Mouse (Mus musculus): ENCODE data around the gene Sp9. TPM values are rescaled to one million over a fixed set of nuclear protein-coding genes. Genes with fewer than 3 reads are reported as not detected.

The Sp9 gene
- total and polyA plus RNA-seq, 2 experiments from 2014 or later, result 9.8 to 18.1 TPM

DNA sequence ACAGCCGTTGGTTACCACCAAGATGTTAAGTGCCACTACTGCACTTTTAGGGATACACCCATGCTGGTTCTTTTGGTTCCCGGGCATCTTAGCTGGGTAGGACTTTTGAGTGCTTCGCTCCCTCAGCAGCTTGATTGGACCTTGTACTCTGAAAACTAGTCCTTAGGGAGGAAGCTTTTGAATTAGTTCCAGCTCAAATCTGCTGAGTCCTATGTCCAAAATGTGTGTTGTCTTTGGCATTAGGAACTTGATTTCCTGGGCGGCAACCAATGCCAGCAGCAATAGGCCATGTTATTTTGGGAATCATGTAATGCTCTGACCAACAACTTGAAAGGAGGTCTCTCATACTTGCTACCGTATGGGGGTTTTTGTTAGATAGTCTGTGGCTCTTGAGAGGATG lies 54.1 kb downstream of the Sp9 start:
- H3K4me3 ChIP-seq (ENCODE audit: low read depth, low read length), result no peak overlapping the region

More for the DNA sequence above, 54.1 kb downstream of the Sp9 start:
- Histone ChIP-seq H3K36me3 (ENCODE audit: insufficient read depth) (no peaks in the 10 kb centered on the region), H3K4me2 (ENCODE audit: low read depth) (no peak overlapping the region), H3K27ac (ENCODE audit: low read depth, low read length) (no peak overlapping the region), H3K9ac (no peak overlapping the region), H3K27me3 (ENCODE audit: insufficient read depth, low read length) (no peaks in the 10 kb centered on the region), H3K4me1 (ENCODE audit: insufficient read depth) (no peaks in the 10 kb centered on the region), H3K9me3 (ENCODE audit: low read length) (no peaks in the 10 kb centered on the region)
- 91% methylated on average over 5 of the region's 5 CpGs for WGBS
- ATAC-seq (no peak), DNase-seq (no peak)
- no peak for TF ChIP-seq CTCF (IDR thresholded peaks at IDR 0.05; ENCODE audit: low read depth)

Other genes starting within 250 kb of the Sp9 start
- 68.4 and 78.9 TPM in 2 replicates for gene Ola1, start 53.0 kb upstream of the Sp9 start, total RNA-seq (2014; rRNA removed)
- gene Ola1, start 53.0 kb upstream of the Sp9 start, polyA plus RNA-seq (2015; fragmentation: Nextera tagmentation; extraction: Ambion mirVana), result 87.4 and 97.2 TPM in 2 replicates
- gene Scrn3, start 40.7 kb downstream of the Sp9 start, total RNA-seq (2014; rRNA removed), result 5.1 and 6.8 TPM in 2 replicates
- 4.5 and 5.3 TPM in 2 replicates for gene Scrn3, start 40.7 kb downstream of the Sp9 start, polyA plus RNA-seq (2015; fragmentation: Nextera tagmentation; extraction: Ambion mirVana)
- 9.5 and 10.6 TPM in 2 replicates for gene Cir1, start 40.8 kb downstream of the Sp9 start, total RNA-seq (2014; rRNA removed)
- 29.3 and 30.3 TPM in 2 replicates for gene Cir1, start 40.8 kb downstream of the Sp9 start, polyA plus RNA-seq (2015; fragmentation: Nextera tagmentation; extraction: Ambion mirVana)
- 12.5 and 20.0 TPM in 2 replicates for gene Gpr155, start 114.6 kb downstream of the Sp9 start, total RNA-seq (2014; rRNA removed)
- gene Gpr155, start 114.6 kb downstream of the Sp9 start, polyA plus RNA-seq (2015; fragmentation: Nextera tagmentation; extraction: Ambion mirVana), result 6.2 and 12.5 TPM in 2 replicates